Mouse (Mus musculus) lung, postnatal 0 days (tissue): ENCODE measurements around the gene Syce3. TPM values are rescaled to one million over a fixed set of nuclear protein-coding genes. Genes with fewer than 3 reads are reported as not detected.

ENCODE experiments used
- ATAC-seq: fragments of 200-750 bp; cut with Nextera tagmentation; 2 replicates; pipeline ENCODE4 v1.8.0; 2017; ENCODE audit warnings: moderate library complexity
- DNase-seq: peaks from one replicate; pipeline ENCODE4 v3.0.0-alpha.2; 2016; ENCODE audit warnings: low spot score
- H3K27ac ChIP-seq: fragments of 300-500 bp; sonication (generic); 2 replicates; pipeline ENCODE4 v1.5.1; 2014; ENCODE audit warnings: antibody characterized with exemption, mild to moderate bottlenecking, low read length, mixed read lengths
- H3K27me3 ChIP-seq: fragments of 300-500 bp; sonication (generic); replicated peaks from 2 replicates; pipeline ENCODE4 v1.6.1; 2014; ENCODE audit warnings: low read length, mixed read lengths; ENCODE audit not compliant: insufficient read depth
- H3K36me3 ChIP-seq: fragments of 300-500 bp; sonication (generic); 2 replicates; pipeline ENCODE4 v1.6.1; 2014; ENCODE audit warnings: low read length, mixed read lengths; ENCODE audit not compliant: insufficient read depth
- H3K4me1 ChIP-seq: fragments of 300-500 bp; sonication (generic); 2 replicates; pipeline ENCODE4 v1.6.1; 2014; ENCODE audit warnings: antibody characterized with exemption, low read depth, low read length, mixed read lengths; ENCODE audit not compliant: insufficient read depth
- H3K4me2 ChIP-seq: fragments of 300-500 bp; sonication (generic); replicated peaks from 2 replicates; pipeline ENCODE4 v1.6.1; 2014; ENCODE audit warnings: low read depth, mild to moderate bottlenecking, low read length, moderate library complexity, mixed read lengths
- H3K4me3 ChIP-seq: fragments of 300-500 bp; sonication (generic); 2 replicates; pipeline ENCODE4 v1.5.1; 2014; ENCODE audit warnings: low read depth, low read length
- H3K9ac ChIP-seq: fragments of 300-500 bp; sonication (generic); replicated peaks from 2 replicates; pipeline ENCODE4 v1.6.1; 2014; ENCODE audit warnings: low read depth, mild to moderate bottlenecking
- H3K9me3 ChIP-seq: fragments of 300-500 bp; sonication (generic); 2 replicates; pipeline ENCODE4 v1.6.1; 2016; ENCODE audit warnings: low read length, mixed read lengths
- CTCF ChIP-seq: IDR thresholded peaks from 2 replicates; pipeline ENCODE4 v1.5.1; 2016; ENCODE audit warnings: antibody characterized with exemption, mild to moderate bottlenecking
- EP300 ChIP-seq: IDR thresholded peaks from 2 replicates; pipeline ENCODE4 v1.6.1; 2016; ENCODE audit warnings: antibody characterized with exemption, mild to moderate bottlenecking, control low read depth
- WGBS: fragments of 180-500 bp; shearing (Covaris S2); extraction: QIAGEN DNeasy Blood & Tissue Kit; methylation state at CpG from one replicate; pipeline ENCODE4 v1.1.7; 2014; 5-methylcytosine and 5-hydroxymethylcytosine counted together
- polyA plus RNA-seq: library from polyadenylated mRNA; unstranded; fragments of >200 nt; fragmentation: Nextera tagmentation; extraction: Ambion mirVana; gene quantifications from 2 replicates; pipeline ENCODE4 v1.2.1, GENCODE M21; 2015

The Syce3 gene
- polyA plus RNA-seq, 1 experiment from 2014 or later: not detected

DNA sequence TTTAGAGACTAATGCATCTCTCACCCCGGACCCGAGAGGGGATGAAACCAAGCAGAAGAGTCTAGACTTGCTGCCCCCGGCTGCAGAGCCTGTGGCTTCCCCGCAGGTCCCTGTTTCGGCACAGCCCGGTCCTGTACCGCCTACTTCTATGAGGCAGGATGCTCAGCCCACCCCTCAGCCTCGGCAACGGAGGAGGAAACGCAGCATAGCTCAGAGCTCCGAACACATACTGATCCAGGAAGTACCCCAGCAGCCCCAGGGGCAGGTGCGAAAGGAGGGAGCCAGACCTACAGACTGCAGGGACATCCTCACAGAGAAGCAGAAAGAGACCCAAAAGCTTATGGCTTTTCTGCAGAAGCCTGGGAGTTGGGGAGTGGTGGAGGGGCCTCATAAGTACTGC is 23.2 kb downstream of the Syce3 start:
- TF ChIP-seq CTCF (no peak), EP300 (no peak)
- Histone ChIP-seq H3K27ac (no peak overlapping the region), H3K4me3 (no peak overlapping the region), H3K4me2 (no peak overlapping the region), H3K27me3 (0 out of 2 replicates have a peak, but pooled peaks cover 2% of the 10 kb centered on the region), H3K9me3 (no peaks in the 10 kb centered on the region), H3K36me3 (no peaks in the 10 kb centered on the region), H3K4me1 (no peaks in the 10 kb centered on the region), H3K9ac (no peak overlapping the region)
- DNase-seq (no peak), ATAC-seq (no peak)
- 45% methylated on average over 12 of the region's 12 CpGs for WGBS

DNA sequence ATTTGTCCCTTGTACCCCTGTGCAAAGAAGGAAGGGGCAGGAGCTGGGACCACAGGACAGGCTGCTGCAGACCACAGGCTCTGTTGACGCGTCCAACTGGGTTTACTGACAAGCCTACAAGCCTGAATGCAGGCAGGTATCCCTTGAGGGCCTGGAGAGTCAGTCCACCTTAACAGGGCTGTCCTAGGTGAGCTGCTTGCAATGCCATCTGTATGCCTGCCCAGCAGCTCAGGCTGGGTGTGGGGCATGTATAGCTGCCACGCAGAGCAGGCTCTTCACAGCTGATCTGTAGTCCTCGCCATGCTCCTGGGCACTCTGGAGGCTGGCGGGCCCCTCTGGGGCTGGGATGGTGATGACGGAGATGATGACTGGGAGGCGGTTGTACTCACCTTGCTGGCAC is 25.7 kb downstream of the Syce3 start, which contains the start of gene Klhdc7b:
Gene Klhdc7b, plus strand, starts transcription at position 301 of the 400 bp plus-strand sequence.
- no peaks in the 10 kb centered on the region for H3K4me1 ChIP-seq
- no peak within 1 kb of the TSS for H3K4me3 ChIP-seq
- H3K9me3 ChIP-seq: no peaks in the 10 kb centered on the region
- H3K4me2 ChIP-seq: no peak within 1 kb of the TSS
- DNase-seq: no peak
- peaks cover 2% of the 10 kb centered on the region; the same call in 1 of the 2 replicates for H3K27me3 ChIP-seq
- no peak within 1 kb of the TSS for H3K9ac ChIP-seq
- no peak for ATAC-seq
- TF ChIP-seq EP300: no peak
- no peak for TF ChIP-seq CTCF
- no peaks in the 10 kb centered on the region for H3K36me3 ChIP-seq
- H3K27ac ChIP-seq: no peak within 1 kb of the TSS
- 75% methylated on average over 7 of the region's 7 CpGs for WGBS

DNA sequence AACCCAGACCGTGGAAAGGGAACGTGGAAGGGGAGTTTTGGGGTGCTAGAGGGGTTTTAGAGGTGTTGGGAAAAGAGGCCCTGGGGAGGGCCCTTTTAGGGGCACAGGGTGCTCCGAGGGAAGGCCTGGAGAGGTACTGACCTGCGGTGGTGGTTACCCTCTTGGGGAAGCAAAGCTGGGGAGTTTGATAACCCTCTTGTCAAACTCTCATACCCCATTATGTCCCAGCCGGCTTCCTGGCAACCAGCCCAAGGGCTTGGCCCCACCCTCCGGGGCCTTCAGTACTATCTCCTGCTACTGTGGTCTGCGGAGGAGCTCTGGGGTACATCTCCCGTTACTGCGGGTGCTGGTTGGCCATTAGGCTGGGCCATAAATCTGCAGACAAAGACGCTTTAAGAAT is 30.9 kb downstream of the Syce3 start:
- Histone ChIP-seq H3K4me2 (peak overlapping the region; percentile 55), H3K27me3 (peaks cover 34% of the 10 kb centered on the region), H3K9me3 (no peaks in the 10 kb centered on the region), H3K4me3 (no peak overlapping the region; the same call in 1 of the 2 replicates), H3K36me3 (no peaks in the 10 kb centered on the region), H3K27ac (no peak overlapping the region), H3K9ac (no peak overlapping the region), H3K4me1 (no peaks in the 10 kb centered on the region; the same call in 1 of the 2 replicates)
- 10% methylated on average over 10 of the region's 10 CpGs for WGBS
- peak; percentile 15 for DNase-seq
- peak; percentile 11; the same call in 1 of the 2 replicates for ATAC-seq
- no peak for TF ChIP-seq EP300
- no peak for TF ChIP-seq CTCF

DNA sequence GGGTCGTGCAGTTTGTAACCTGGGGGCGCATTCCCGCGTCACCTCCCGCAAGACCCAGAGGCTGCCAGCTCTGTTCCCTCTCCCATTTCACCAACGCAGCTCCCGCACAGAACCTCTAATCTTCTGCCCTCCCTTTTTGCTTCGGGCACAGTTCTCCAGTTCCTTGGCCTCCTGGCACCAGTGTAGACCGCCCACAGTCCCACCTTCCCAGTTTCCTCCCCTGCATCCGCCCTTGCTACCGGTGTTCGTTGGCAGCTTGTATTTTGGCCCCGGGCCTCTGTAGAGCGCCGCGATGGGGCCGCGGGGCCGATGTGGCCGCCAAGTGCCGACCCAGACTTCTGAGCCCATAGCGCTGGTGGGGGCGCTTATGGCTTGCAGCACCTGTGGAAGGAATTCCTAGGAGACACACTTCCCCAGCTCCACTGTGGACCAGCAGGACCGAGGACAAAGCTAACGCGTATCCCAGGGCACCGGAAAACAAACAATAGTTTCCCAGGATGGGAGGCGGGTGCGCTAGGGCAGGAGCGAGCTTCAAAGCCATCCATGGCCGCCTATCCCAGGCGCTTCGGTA is 31.4 kb downstream of the Syce3 start, which contains the start of gene Odf3b:
Gene Odf3b, minus strand, starts transcription at position 452 of the 571 bp plus-strand sequence.
- H3K9me3 ChIP-seq: no peaks in the 10 kb centered on the region
- ATAC-seq (peak; percentile 63), DNase-seq (peak; percentile 26)
- TF ChIP-seq CTCF: no peak
- no peak for TF ChIP-seq EP300
- no peaks in the 10 kb centered on the region for H3K36me3 ChIP-seq
- H3K4me2 ChIP-seq: peak within 1 kb of the TSS; percentile 55
- H3K27me3 ChIP-seq: peaks cover 34% of the 10 kb centered on the region
- H3K27ac ChIP-seq: no peak within 1 kb of the TSS
- peak within 1 kb of the TSS; percentile 34 for H3K4me3 ChIP-seq
- peaks cover 2% of the 10 kb centered on the region for H3K4me1 ChIP-seq
- under 1% methylated on average over 33 of the region's 33 CpGs for WGBS
- no peak within 1 kb of the TSS; the same call in 1 of the 2 replicates for H3K9ac ChIP-seq

DNA sequence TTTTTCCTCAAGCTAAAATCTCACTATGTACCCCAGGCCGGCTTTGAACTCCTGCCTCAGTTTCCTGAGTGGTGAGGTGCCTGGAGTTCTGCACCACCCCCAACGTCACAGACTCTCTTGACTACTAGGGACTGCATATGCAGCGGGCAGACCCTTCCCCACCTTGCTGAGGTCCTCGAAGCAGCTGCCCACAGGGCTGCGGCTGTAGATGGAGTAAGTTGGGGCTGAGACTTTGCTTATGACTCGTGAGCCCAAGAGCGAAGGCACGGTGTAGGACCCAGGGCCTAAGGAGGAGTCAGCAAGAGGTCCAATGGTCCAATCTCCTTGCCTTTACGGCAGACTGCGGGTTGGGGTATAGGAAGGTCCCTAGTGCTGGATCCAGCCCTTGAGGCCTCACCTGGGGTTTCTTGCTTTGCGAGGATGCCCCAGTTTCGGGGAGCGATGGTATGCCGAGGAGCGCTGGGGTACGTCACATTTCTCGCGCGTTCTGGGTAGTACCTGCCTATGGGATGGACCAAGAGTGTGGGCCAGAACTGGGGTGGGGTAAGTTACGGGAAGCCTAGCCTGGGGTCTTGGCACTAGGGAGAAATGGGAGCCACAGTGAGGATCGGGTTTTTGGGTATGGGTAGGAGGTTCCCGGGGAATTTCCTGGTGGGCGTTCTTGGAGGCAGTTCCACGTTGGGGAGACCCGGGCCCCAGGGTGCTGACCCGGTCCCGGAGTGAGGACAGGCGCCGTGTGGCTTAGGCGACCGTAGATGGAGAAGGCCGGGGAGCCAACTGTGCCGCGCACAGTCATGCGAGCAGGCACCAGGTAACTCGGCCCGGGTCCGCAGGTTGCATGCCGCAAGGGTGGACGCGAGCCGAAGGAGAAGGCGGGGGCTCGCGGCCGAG is 32.1 kb downstream of the Syce3 start:
- Histone ChIP-seq H3K27me3 (peaks cover 34% of the 10 kb centered on the region), H3K27ac (no peak overlapping the region), H3K4me3 (peak overlapping the region; percentile 34), H3K9ac (no peak overlapping the region), H3K36me3 (no peaks in the 10 kb centered on the region), H3K4me1 (peaks cover 4% of the 10 kb centered on the region), H3K4me2 (peak overlapping the region; percentile 55), H3K9me3 (no peaks in the 10 kb centered on the region)
- ATAC-seq (no peak), DNase-seq (no peak)
- no peak for TF ChIP-seq CTCF
- TF ChIP-seq EP300: no peak
- WGBS: 14% methylated on average over 46 of the region's 46 CpGs

DNA sequence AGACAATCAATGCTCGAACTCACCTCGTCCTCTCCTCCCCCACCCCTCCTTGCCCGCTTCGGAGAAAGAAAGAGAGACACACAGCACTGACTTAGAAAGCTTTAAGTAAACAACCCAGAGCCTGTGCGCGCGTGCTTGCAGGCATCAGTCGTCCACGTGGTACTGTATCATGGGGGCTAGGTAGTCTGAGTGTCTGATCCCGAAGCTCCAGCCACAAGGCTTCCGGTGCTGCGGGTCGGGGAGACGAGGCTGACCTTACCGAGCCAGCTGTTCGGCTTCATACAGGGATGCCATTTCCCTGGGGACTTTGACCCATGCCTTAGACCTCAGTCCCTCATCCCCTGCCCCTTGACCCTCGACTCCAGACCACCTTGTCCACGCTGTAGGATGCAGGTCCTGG is 32.9 kb downstream of the Syce3 start:
- Histone ChIP-seq H3K27me3 (peaks cover 32% of the 10 kb centered on the region), H3K4me3 (no peak overlapping the region), H3K9ac (no peak overlapping the region), H3K36me3 (0 out of 2 replicates have a peak, but pooled peaks cover under 1% of the 10 kb centered on the region), H3K4me2 (no peak overlapping the region), H3K27ac (no peak overlapping the region), H3K9me3 (no peaks in the 10 kb centered on the region), H3K4me1 (peaks cover 8% of the 10 kb centered on the region)
- DNase-seq (no peak), ATAC-seq (no peak)
- WGBS: 4% methylated on average over 18 of the region's 18 CpGs
- TF ChIP-seq CTCF (no peak), EP300 (no peak)
